Mouse (Mus musculus): Measurements from ENCODE around the gene Dph1.

DNA sequence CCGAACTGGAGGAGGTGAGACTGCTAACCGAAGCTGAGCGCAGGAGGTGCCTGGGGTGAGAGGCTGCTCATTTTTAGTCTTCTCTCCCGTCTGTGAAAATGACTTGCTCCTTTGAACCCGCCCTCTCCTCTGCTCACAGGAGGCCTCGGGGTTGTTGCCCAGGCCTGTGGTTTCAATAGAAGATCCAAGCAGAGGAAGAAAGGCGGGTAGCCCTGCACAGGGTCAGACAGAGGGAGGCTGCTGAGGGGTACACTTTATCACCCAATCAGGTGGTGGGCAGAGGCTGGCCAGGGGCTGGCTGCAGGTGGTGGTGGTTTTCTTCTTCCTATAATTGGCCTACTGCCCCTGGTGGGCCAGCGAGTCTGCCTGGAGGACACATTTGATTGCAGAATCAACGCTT lies 13.4 kb upstream of the Dph1 start:
- TF ChIP-seq POLR2A (IDR thresholded peaks at IDR 0.05; ENCODE audit: borderline replicate concordance, low read depth, low read length) (no peak), CTCF (IDR thresholded peaks at IDR 0.05; ENCODE audit: low read depth, low read length) (no peak)

Data from bone marrow macrophage, adult 2 months (primary cell).